Mouse (Mus musculus) cerebellum, postnatal 25 days (tissue): ENCODE measurements around the gene Lcmt1.

ENCODE experiments used
- DNase-seq, 2 experiments: peaks; one replicate each; pipeline ENCODE4 v3.0.0; 2021; ENCODE audit warnings: mixed read lengths in 2 of 2

Lcmt1 gene

GRCm38 (mm10) chr7:123401121-123401520 is 31.5 kb downstream of the Lcmt1 start:
- no peak for DNase-seq

GRCm38 (mm10) chr7:123404198-123404597 is 34.6 kb downstream of the Lcmt1 start:
- peak; percentile 61 to 69 for DNase-seq

GRCm38 (mm10) chr7:123405619-123406018 is 36.0 kb downstream of the Lcmt1 start:
- no peak for DNase-seq

- no peak for DNase-seq
Measured at GRCm38 (mm10) chr7:123406988-123407387, 37.4 kb downstream of the Lcmt1 start.

GRCm38 (mm10) chr7:123410502-123410901 is 40.9 kb downstream of the Lcmt1 start:
- DNase-seq = no peak

- DNase-seq = no peak
Measured at GRCm38 (mm10) chr7:123411109-123411508, 41.5 kb downstream of the Lcmt1 start.

GRCm38 (mm10) chr7:123412143-123412542 is 42.6 kb downstream of the Lcmt1 start:
- peak; percentile 84 to 86 for DNase-seq

GRCm38 (mm10) chr7:123416803-123417202 is 47.2 kb downstream of the Lcmt1 start:
- DNase-seq = no peak

GRCm38 (mm10) chr7:123417661-123418060 is 48.1 kb downstream of the Lcmt1 start:
- DNase-seq = no peak

- DNase-seq = no peak
Measured at GRCm38 (mm10) chr7:123419984-123420383, 50.4 kb downstream of the Lcmt1 start.

- no peak for DNase-seq
Measured at GRCm38 (mm10) chr7:123421958-123422357, 52.4 kb downstream of the Lcmt1 start.

GRCm38 (mm10) chr7:123424281-123424680 is 54.7 kb downstream of the Lcmt1 start:
- DNase-seq = peak in 1 of 2 experiments; percentile 58

GRCm38 (mm10) chr7:123425134-123425757 is 55.7 kb downstream of the Lcmt1 start:
- peak in 1 of 2 experiments; percentile 34 for DNase-seq

- DNase-seq = no peak
Measured at GRCm38 (mm10) chr7:123429624-123430410, 60.2 kb downstream of the Lcmt1 start.

- DNase-seq = no peak
Measured at GRCm38 (mm10) chr7:123430411-123430705, 60.8 kb downstream of the Lcmt1 start.

- DNase-seq = no peak
Measured at GRCm38 (mm10) chr7:123431206-123431605, 61.6 kb downstream of the Lcmt1 start.

- DNase-seq = no peak
Measured at GRCm38 (mm10) chr7:123442079-123442478, 72.5 kb downstream of the Lcmt1 start.

- no peak for DNase-seq
Measured at GRCm38 (mm10) chr7:123448794-123449193, 79.2 kb downstream of the Lcmt1 start.

GRCm38 (mm10) chr7:123449676-123450075 is 80.1 kb downstream of the Lcmt1 start:
- no peak for DNase-seq

GRCm38 (mm10) chr7:123450515-123450914 is 80.9 kb downstream of the Lcmt1 start:
- DNase-seq = no peak

- no peak for DNase-seq
Measured at GRCm38 (mm10) chr7:123452551-123452950, 83.0 kb downstream of the Lcmt1 start.

GRCm38 (mm10) chr7:123453066-123453465 is 83.5 kb downstream of the Lcmt1 start:
- no peak for DNase-seq

GRCm38 (mm10) chr7:123455088-123455487 is 85.5 kb downstream of the Lcmt1 start:
- DNase-seq = no peak

GRCm38 (mm10) chr7:123458309-123458708 is 88.7 kb downstream of the Lcmt1 start:
- no peak for DNase-seq

GRCm38 (mm10) chr7:123459247-123459646 is 89.7 kb downstream of the Lcmt1 start:
- DNase-seq = no peak
